Mouse (Mus musculus) Muller cell, postnatal 12 days (primary cell): ENCODE measurements at regions not wholly inside any gene's neighbourhood (a gene's known extent, or its start where the extent isn't known, plus 50 kb on each side); places are given as distances from the start of the nearest gene placed in this dataset.

Source experiments
- DNase-seq: peaks from one replicate; pipeline ENCODE4 v3.0.0-alpha.2; 2015; ENCODE audit errors: inconsistent ontology term

- no peak for DNase-seq
These were observed 333.4 kb downstream of the Ice1 start for GRCm38 (mm10) chr13:70303953-70304525.

- peak; percentile 33 for DNase-seq
These were observed 326.9 kb downstream of the Ice1 start for GRCm38 (mm10) chr13:70310516-70310915.

- no peak for DNase-seq
These were observed 326.0 kb downstream of the Ice1 start for GRCm38 (mm10) chr13:70311226-70312055.

- no peak for DNase-seq
These were observed 324.2 kb downstream of the Ice1 start for GRCm38 (mm10) chr13:70313205-70313604.

GRCm38 (mm10) chr13:70323537-70323936, 313.9 kb downstream of the Ice1 start:
- no peak for DNase-seq

GRCm38 (mm10) chr13:70336069-70336468, 301.4 kb downstream of the Ice1 start:
- DNase-seq: peak; percentile 50

- no peak for DNase-seq
These were observed 297.0 kb downstream of the Ice1 start for GRCm38 (mm10) chr13:70340437-70340836.

- DNase-seq: no peak
These were observed 294.2 kb downstream of the Ice1 start for GRCm38 (mm10) chr13:70343191-70343734.

- DNase-seq: no peak
These were observed 293.5 kb downstream of the Ice1 start for GRCm38 (mm10) chr13:70343911-70344310.

- no peak for DNase-seq
These were observed 293.1 kb downstream of the Ice1 start for GRCm38 (mm10) chr13:70344311-70344710.

- DNase-seq: no peak
These were observed 289.0 kb downstream of the Ice1 start for GRCm38 (mm10) chr13:70348456-70348855.

GRCm38 (mm10) chr13:70348965-70349364, 288.5 kb downstream of the Ice1 start:
- no peak for DNase-seq

- peak; percentile 0 for DNase-seq
These were observed 267.8 kb downstream of the Ice1 start for GRCm38 (mm10) chr13:70369647-70370046.

GRCm38 (mm10) chr13:70380772-70381171, 256.7 kb downstream of the Ice1 start:
- no peak for DNase-seq

- no peak for DNase-seq
These were observed 252.1 kb downstream of the Ice1 start for GRCm38 (mm10) chr13:70385292-70385691.

- DNase-seq: no peak
These were observed 224.6 kb downstream of the Ice1 start for GRCm38 (mm10) chr13:70412788-70413187.

GRCm38 (mm10) chr13:70418156-70418555, 219.3 kb downstream of the Ice1 start:
- DNase-seq: no peak

GRCm38 (mm10) chr13:70439419-70439818, 198.0 kb downstream of the Ice1 start:
- peak; percentile 69 for DNase-seq

- DNase-seq: no peak
These were observed 190.5 kb downstream of the Ice1 start for GRCm38 (mm10) chr13:70446940-70447339.

GRCm38 (mm10) chr13:70454592-70455390, 182.6 kb downstream of the Ice1 start:
- DNase-seq: peak; percentile 58

- no peak for DNase-seq
These were observed 179.0 kb downstream of the Ice1 start for GRCm38 (mm10) chr13:70458406-70458805.

- DNase-seq: no peak
These were observed 172.4 kb downstream of the Ice1 start for GRCm38 (mm10) chr13:70464996-70465395.
